Mouse (Mus musculus) CH12.LX (cell line): ENCODE results near the gene Hist1h2an. TPM values are rescaled to one million over a fixed set of nuclear protein-coding genes. Genes with fewer than 3 reads are reported as not detected.
"Not testable (repeated sequence)": the region's sequence is repeated elsewhere in the genome, so short reads cannot be mapped to it uniquely, and the experiment has no call there.

Experiments used
- DNase-seq: peaks from one replicate; pipeline ENCODE4 v3.0.0-alpha.2; 2013; ENCODE audit errors: extremely low read depth
- H3K27ac ChIP-seq: 2 replicates; pipeline ENCODE4 v1.5.1; 2012; ENCODE audit warnings: low read depth, mild to moderate bottlenecking, control low read depth, moderate library complexity; ENCODE audit not compliant: insufficient read depth
- H3K27me3 ChIP-seq: replicated peaks from 2 replicates; pipeline ENCODE3; 2012; ENCODE audit warnings: inconsistent platforms
- H3K36me3 ChIP-seq, 2 experiments: replicated peaks in 1 of 2; 2 replicates each; pipeline versions ENCODE3 to v1.6.1; 2012; ENCODE audit warnings: inconsistent platforms in 1 of 2, low read length in 1 of 2, mild to moderate bottlenecking in 1 of 2, mixed read lengths in 1 of 2, moderate library complexity in 1 of 2; ENCODE audit not compliant: control insufficient read depth in 1 of 2, insufficient read depth in 1 of 2
- H3K4me1 ChIP-seq, 2 experiments: 2 replicates each; pipeline ENCODE4 v1.6.1; 2012; ENCODE audit warnings: inconsistent platforms in 1 of 2, moderate library complexity in 1 of 2; ENCODE audit not compliant: insufficient read depth in 2 of 2, control insufficient read depth in 1 of 2
- H3K4me2 ChIP-seq: 2 replicates; pipeline ENCODE4 v1.6.1; 2012; ENCODE audit warnings: low read depth, mild to moderate bottlenecking, control low read depth; ENCODE audit not compliant: poor library complexity, insufficient read depth, severe bottlenecking
- H3K4me3 ChIP-seq, 3 experiments: fragments of 150-350 bp in 1 of 3; sonication (generic) in 1 of 3; replicated peaks in 1 of 3; 2 replicates each; pipeline versions ENCODE3 to v1.5.1; 2011 to 2012; ENCODE audit warnings: low read depth in 2 of 3, low read length in 2 of 3, mild to moderate bottlenecking in 2 of 3, moderate library complexity in 2 of 3, control low read depth in 1 of 3, improper control_type of control experiment in 1 of 3, inconsistent platforms in 1 of 3, mixed read lengths in 1 of 3; ENCODE audit not compliant: poor library complexity in 1 of 3
- H3K79me2 ChIP-seq: replicated peaks from 2 replicates; pipeline ENCODE4 v1.6.1; 2012; ENCODE audit warnings: mild to moderate bottlenecking, moderate library complexity; ENCODE audit not compliant: control insufficient read depth, poor library complexity, insufficient read depth, severe bottlenecking; ENCODE audit errors: extremely low read depth
- H3K9ac ChIP-seq: 2 replicates; pipeline ENCODE4 v1.6.1; 2012; ENCODE audit warnings: low read depth, mild to moderate bottlenecking, control low read depth, moderate library complexity; ENCODE audit not compliant: insufficient read depth
- H3K9me3 ChIP-seq: replicated peaks from 2 replicates; pipeline ENCODE3; 2012; ENCODE audit warnings: low read length, inconsistent platforms, mixed read lengths
- BHLHE40 ChIP-seq: IDR thresholded peaks from 2 replicates; pipeline ENCODE4 v1.6.1; 2011; ENCODE audit warnings: mild to moderate bottlenecking, low read depth, low read length, improper control_type of control experiment
- CHD1 ChIP-seq: IDR thresholded peaks from 2 replicates; pipeline ENCODE4 v1.6.1; 2012; ENCODE audit warnings: low read depth, low read length, improper control_type of control experiment, inconsistent platforms
- ELF1 ChIP-seq: IDR thresholded peaks from 2 replicates; pipeline ENCODE4 v1.6.1; 2014; ENCODE audit warnings: low read depth, mild to moderate bottlenecking, inconsistent platforms, low read length, improper control_type of control experiment
- HCFC1 ChIP-seq: IDR thresholded peaks from 2 replicates; pipeline ENCODE4 v1.6.1; 2012; ENCODE audit warnings: low read depth, mild to moderate bottlenecking, inconsistent platforms, low read length, improper control_type of control experiment
- MAFK ChIP-seq: IDR thresholded peaks from 2 replicates; pipeline ENCODE4 v1.6.1; 2011; ENCODE audit warnings: low read length, improper control_type of control experiment; ENCODE audit not compliant: insufficient replicate concordance
- MAZ ChIP-seq: IDR thresholded peaks from 2 replicates; pipeline ENCODE4 v1.6.1; 2012; ENCODE audit warnings: low read depth, mild to moderate bottlenecking, inconsistent platforms, low read length, improper control_type of control experiment, moderate library complexity
- MEF2A ChIP-seq: IDR thresholded peaks from 2 replicates; pipeline ENCODE4 v1.6.1; 2014; ENCODE audit warnings: low read depth, mild to moderate bottlenecking, inconsistent platforms, low read length, improper control_type of control experiment, borderline replicate concordance
- MYC ChIP-seq: IDR thresholded peaks from 2 replicates; pipeline ENCODE4 v1.6.1; 2011; ENCODE audit warnings: low read depth, mild to moderate bottlenecking, improper control_type of control experiment, low read length
- NELFE ChIP-seq: IDR thresholded peaks from 2 replicates; pipeline ENCODE4 v1.6.1; 2011; ENCODE audit warnings: low read depth, low read length, improper control_type of control experiment
- NRF1 ChIP-seq: IDR thresholded peaks from 2 replicates; pipeline ENCODE4 v1.6.1; 2014; ENCODE audit warnings: low read depth, mild to moderate bottlenecking, inconsistent platforms, low read length, improper control_type of control experiment, moderate library complexity
- POLR2A ChIP-seq: IDR thresholded peaks from 2 replicates; pipeline ENCODE4 v1.6.1; 2011; ENCODE audit warnings: low read depth, mild to moderate bottlenecking, improper control_type of control experiment, low read length
- POLR2AphosphoS2 ChIP-seq: IDR thresholded peaks from 2 replicates; pipeline ENCODE4 v1.6.1; 2011; ENCODE audit warnings: low read depth, low read length, improper control_type of control experiment
- RAD21 ChIP-seq: IDR thresholded peaks from 2 replicates; pipeline ENCODE4 v1.6.1; 2011; ENCODE audit warnings: low read depth, mild to moderate bottlenecking, low read length, improper control_type of control experiment, moderate library complexity
- RCOR1 ChIP-seq: conservative IDR thresholded peaks from 2 replicates; pipeline ENCODE4 v1.6.1; 2012; ENCODE audit warnings: low read depth, mild to moderate bottlenecking, inconsistent platforms, low read length, improper control_type of control experiment
- SIN3A ChIP-seq: IDR thresholded peaks from 2 replicates; pipeline ENCODE4 v1.6.1; 2012; ENCODE audit warnings: low read length, improper control_type of control experiment, inconsistent platforms
- TBP ChIP-seq: conservative IDR thresholded peaks from 2 replicates; pipeline ENCODE4 v1.6.1; 2011; ENCODE audit warnings: low read depth, low read length, improper control_type of control experiment
- TCF12 ChIP-seq: IDR thresholded peaks from 2 replicates; pipeline ENCODE4 v1.6.1; 2014; ENCODE audit warnings: low read depth, mild to moderate bottlenecking, inconsistent platforms, low read length, improper control_type of control experiment
- UBTF ChIP-seq: IDR thresholded peaks from 2 replicates; pipeline ENCODE4 v1.6.1; 2012; ENCODE audit warnings: low read depth, mild to moderate bottlenecking, inconsistent platforms, low read length, improper control_type of control experiment, moderate library complexity
- USF1 ChIP-seq: IDR thresholded peaks from 2 replicates; pipeline ENCODE4 v1.6.1; 2014; ENCODE audit warnings: low read depth, mild to moderate bottlenecking, inconsistent platforms, low read length, improper control_type of control experiment
- USF2 ChIP-seq: conservative IDR thresholded peaks from 2 replicates; pipeline ENCODE4 v1.6.1; 2011; ENCODE audit warnings: low read depth, low read length, improper control_type of control experiment
- ZMIZ1 ChIP-seq: IDR thresholded peaks from 2 replicates; pipeline ENCODE4 v1.6.1; 2012; ENCODE audit warnings: low read depth, mild to moderate bottlenecking, inconsistent platforms, low read length, improper control_type of control experiment
- dilution Hi-C: fragments of 300-500 bp; cut with MboI; formaldehyde crosslinking; loops from 2 replicates; pipeline ENCODE4 v1.14.3; 2020; ENCODE audit warnings: low sequenced_read_pairs; ENCODE audit not compliant: extremely low pct_unique_long_range_greater_than_20kb, extremely low pct_ligation_motif_present
- in situ Hi-C: fragments of 300-500 bp; cut with MboI; formaldehyde crosslinking; loops from 3 replicates; pipeline ENCODE4 v1.14.3; 2019; ENCODE audit warnings: low sequenced_read_pairs, low pct_ligation_motif_present, low pct_unique_long_range_greater_than_20kb, mixed read lengths
- polyA plus RNA-seq: library from polyadenylated mRNA; unstranded; fragments of >175 nt; gene quantifications from 2 replicates; pipeline ENCODE4 v1.2.1, GENCODE M21; 2012; ENCODE audit warnings: low read depth; ENCODE audit not compliant: insufficient read length
- total RNA-seq, 2 experiments: library from RNA; depleted of rRNA; stranded (reverse); fragments of 300-350 nt in 1 of 2; fragments of >200 nt in 1 of 2; gene quantifications; 2 replicates each; pipeline ENCODE4 v1.2.3; 2012 to 2014

Hist1h2an gene
- total and polyA plus RNA-seq, 3 experiments: 4.7 to 792 (median 7.1) TPM

DNA sequence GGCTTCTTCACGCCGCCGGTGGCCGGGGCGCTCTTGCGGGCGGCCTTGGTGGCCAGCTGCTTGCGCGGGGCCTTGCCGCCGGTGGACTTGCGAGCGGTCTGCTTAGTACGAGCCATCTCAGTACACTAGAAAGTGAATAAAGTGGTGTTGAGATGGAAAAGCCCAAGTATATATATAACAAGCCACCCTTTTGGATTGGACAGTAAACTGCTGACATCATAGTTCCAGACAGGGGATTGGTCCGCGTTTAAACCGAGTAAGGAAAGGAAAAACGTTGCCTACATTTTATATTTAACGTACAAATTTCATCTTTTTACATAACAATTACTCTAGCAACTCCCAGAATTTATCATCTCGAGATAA is 3.8 kb downstream of the Hist1h2an start, which contains the start of gene Hist1h3i (continued):
- TF ChIP-seq RAD21 (no peak), SIN3A (no peak), MYC (no peak), USF1 (no peak), NELFE (peak; percentile 99), UBTF (0 out of 2 replicates have a peak, but pooled peaks have one; percentile 72), MAZ (no peak), ELF1 (no peak), USF2 (no peak)

- in situ Hi-C loops: not testable (repeated sequence)
- peak; percentile 76 for DNase-seq
These were observed 4.4 kb downstream of the Hist1h2an start for GRCm38 (mm10) chr13:21782361-21783254.

More at GRCm38 (mm10) chr13:21782361-21783254, 4.4 kb downstream of the Hist1h2an start:
- H3K79me2 ChIP-seq, H3K36me3 ChIP-seq, H3K9me3 ChIP-seq, H3K27me3 ChIP-seq, dilution Hi-C loops: not testable (repeated sequence)
- Histone ChIP-seq H3K4me3 (peak overlapping the region; percentile 2 to 59 (median 43)), H3K9ac (peak overlapping the region; percentile 83), H3K27ac (peak overlapping the region; percentile 94), H3K4me2 (peak overlapping the region; percentile 71), H3K4me1 (peaks cover 0 to 30% of the 10 kb centered on the region in 2 experiments; a peak in 3 of 4 replicates)
- 0 out of 2 replicates have a peak, but pooled peaks have one; percentile 19 for TF ChIP-seq TBP
- peak; percentile 38; the same call in 1 of the 2 replicates for TF ChIP-seq MAZ
- TF ChIP-seq MEF2A: 0 out of 2 replicates have a peak, but pooled peaks have one; percentile 15
- 0 out of 2 replicates have a peak, but pooled peaks have one; percentile 34 for TF ChIP-seq MAFK
- peak; percentile 77; the same call in 1 of the 2 replicates for TF ChIP-seq SIN3A
- peak; percentile 83; the same call in 1 of the 2 replicates for TF ChIP-seq UBTF
- peak; percentile 99 for TF ChIP-seq ZMIZ1
- 0 out of 2 replicates have a peak, but pooled peaks have one; percentile 19 for TF ChIP-seq NRF1
- peak; percentile 100 for TF ChIP-seq POLR2AphosphoS2
- TF ChIP-seq TCF12: peak; percentile 66; the same call in 1 of the 2 replicates
- peak; percentile 41; the same call in 1 of the 2 replicates for TF ChIP-seq CHD1
- peak; percentile 56; the same call in 1 of the 2 replicates for TF ChIP-seq RCOR1
- peak; percentile 97 for TF ChIP-seq POLR2A
- peak; percentile 99; the same call in 1 of the 2 replicates for TF ChIP-seq NELFE
- peak; percentile 56 for TF ChIP-seq HCFC1
- TF ChIP-seq BHLHE40: peak; percentile 55; the same call in 1 of the 2 replicates
